Mouse (Mus musculus): ENCODE measurements around the gene Myl4. TPM values are rescaled to one million over a fixed set of nuclear protein-coding genes. Genes with fewer than 3 reads are reported as not detected.

Gene Myl4
- polyA plus RNA-seq (2012), result 2.5 and 3.9 TPM in 2 replicates

GRCm38 (mm10) chr11:104550406-104550974, at the start of gene Myl4, which contains the start of gene Cdc27:
Gene Myl4 (plus strand): TSS chr11:104550663.
Gene Cdc27 (minus strand): TSS chr11:104550620.

GRCm38 (mm10) chr11:104607491-104608245, 57.2 kb downstream of the Myl4 start, which contains the start of gene Itgb3:
Gene Itgb3 (plus strand): TSS chr11:104608000.

Other genes starting within 250 kb of the Myl4 start
- 182 and 186 TPM in 2 replicates for gene Kansl1, start 81.8 kb upstream of the Myl4 start, polyA plus RNA-seq (2012)
- 3.6 and 3.8 TPM in 2 replicates for gene Cdc27, start within 50 bp of the Myl4 start, polyA plus RNA-seq (2012)
- gene Itgb3, start 57.3 kb downstream of the Myl4 start, polyA plus RNA-seq (2012), result 3.3 and 4.5 TPM in 2 replicates
- gene Gm11639, start 135.0 kb downstream of the Myl4 start, polyA plus RNA-seq (2012), result not detected in 2 replicates

Data from megakaryocyte-erythroid progenitor cell, adult 5 weeks (primary cell).